Mouse (Mus musculus) right cerebral cortex, postnatal 25 days (tissue): ENCODE results near the gene Slc7a11.
A peak's percentile ranks its signal among the peaks of the same experiment; 100 is the strongest.

ENCODE experiments used
- DNase-seq: peaks from one replicate; pipeline ENCODE4 v3.0.0; 2022

Gene Slc7a11

DNA sequence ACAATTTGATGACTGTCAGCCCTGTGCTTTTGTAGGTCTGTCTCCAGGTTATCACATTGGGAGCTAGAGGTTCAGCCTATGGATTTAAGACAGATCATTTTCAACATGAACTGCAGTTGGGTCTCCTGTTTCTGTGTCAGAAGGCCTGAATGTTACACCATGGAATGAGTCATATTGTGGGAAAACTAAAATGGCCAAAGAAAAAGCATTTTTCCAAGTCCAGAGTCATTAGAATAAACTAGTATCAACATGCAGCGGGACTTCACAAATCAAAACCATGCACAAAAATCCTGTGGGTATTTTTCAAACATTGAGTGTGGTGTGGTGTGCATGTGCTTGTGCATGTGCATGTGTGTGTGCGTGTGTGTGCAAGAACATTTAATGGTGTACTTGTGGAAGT is 482.8 kb downstream of the Slc7a11 start:
- no peak for DNase-seq

DNA sequence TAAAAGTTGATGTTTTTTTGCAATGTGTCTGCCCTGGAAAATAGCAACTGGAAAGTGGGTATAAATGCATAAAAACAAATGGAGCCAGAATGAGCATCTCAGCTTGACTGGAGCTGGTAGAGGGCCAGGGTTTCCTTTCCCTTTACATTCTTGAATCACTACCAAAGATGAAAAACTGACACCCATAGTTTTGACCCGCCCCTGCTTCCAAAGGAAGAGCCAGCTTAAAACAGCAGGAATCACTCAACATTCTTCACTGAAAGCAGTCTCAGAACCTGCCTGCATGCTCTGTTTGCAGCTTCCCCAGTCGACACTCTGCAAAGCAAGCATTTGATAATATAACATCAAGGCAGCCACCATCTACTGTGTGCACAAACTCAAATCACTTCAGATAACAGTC is 496.6 kb downstream of the Slc7a11 start:
- DNase-seq, result no peak

DNA sequence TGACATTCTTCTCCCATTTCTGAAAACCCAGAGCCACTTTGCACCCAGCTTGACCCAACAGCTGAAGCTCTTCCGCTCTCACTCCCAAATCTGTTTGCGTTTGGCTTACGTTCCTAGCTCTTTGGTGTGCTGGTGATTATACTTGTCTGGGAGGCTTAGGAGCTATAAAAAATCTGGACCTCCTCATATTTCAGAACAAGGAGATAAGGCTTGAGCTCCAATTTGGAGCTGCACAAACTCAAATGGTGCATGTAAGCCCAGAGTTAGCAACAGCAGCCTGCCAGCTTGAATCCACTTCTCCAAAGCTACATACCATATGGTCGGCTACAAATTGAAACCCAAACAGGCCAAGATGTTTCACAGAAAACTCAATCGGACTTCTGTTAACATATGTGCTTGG is 498.6 kb downstream of the Slc7a11 start:
- DNase-seq, result peak; percentile 16

DNA sequence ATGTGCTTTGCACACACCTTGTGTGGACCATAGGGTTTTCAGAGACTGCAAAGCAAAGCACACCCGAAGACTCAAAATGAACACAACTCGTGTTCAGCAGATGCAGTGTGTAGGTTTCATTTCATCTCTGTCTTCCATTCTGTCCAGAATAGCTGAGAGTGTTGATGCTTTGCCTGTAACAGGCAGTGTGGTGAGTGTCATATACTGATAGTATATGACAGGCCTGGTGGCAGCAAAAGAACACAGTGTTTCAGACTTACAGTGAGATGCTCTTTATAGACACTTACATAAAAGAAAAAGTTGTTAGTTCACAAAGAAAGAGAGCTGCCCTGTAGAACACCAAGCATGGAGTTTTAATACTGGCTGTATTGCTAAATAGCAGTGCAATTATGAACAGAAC is 505.8 kb downstream of the Slc7a11 start:
- no peak for DNase-seq

DNA sequence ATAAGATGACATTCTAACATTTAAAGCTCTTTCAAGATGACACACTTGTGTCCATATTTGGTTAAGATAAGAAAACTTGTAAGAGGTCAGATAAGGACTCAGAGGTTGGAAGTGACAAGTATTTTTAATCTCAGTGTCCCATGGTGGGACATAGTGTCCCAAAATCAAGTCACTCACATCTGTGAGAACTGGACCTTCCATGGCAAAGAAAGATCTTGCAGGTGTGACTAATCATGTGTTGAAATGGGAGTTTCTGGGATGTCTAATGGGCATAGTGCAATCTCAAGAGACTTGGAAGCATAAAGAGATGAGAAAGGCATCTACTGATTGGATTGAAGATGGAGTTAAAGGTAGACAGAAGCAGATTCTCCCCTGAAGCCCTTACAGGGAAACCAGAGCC is 513.9 kb downstream of the Slc7a11 start:
- no peak for DNase-seq

DNA sequence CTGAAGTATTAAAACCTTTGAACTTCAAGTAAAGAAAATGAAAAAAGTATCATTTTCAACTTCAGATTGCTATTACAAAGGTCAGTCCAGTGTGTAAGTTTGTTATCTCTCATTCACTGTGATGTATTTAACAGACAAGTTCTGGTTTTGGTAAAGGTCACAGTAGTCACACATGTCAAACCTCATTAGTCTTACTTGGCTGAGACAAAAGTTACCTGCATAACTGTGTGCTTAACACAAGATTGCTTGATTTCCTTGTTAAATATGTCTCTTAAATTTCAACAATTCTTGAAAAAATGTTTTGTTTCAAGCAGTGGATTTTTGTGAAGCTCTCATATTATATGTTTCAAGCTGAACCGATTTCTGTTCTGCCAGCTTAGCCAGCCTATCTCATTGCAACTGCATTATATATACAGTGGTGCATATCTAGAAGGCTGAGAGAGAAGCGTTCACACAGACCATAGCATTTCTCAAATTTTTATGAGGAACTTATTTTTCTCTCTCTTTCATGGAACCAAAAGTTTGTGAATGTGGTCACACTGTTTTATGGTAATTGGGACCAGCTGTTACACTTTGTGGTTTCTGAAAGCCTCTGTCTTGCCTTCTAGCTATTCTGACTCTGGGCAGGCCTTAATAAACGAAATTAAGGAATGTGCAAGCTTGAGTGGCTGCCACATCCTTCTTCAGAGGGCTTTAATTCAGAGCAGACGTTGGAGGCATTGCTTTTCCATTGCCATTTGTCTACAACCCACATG is 514.7 kb downstream of the Slc7a11 start:
- no peak for DNase-seq

DNA sequence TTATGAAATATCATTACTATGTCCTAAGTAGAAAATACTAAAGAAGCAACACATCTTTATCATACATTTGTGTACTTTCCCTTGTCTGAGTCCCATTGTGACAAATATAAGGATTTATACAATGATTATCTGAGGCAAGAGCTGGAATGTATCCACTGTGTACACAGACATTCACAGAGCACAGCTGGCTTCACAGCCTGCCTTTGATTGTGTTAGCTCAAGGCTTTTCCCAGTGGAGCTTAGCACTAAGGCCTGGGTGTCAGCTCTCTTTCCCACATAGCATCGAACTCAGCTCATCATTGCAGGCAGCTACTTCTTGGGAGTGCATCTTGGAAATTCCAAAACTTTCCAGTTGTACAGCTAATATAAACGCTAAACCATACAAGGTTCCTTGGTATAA is 529.5 kb downstream of the Slc7a11 start:
- DNase-seq, result no peak

DNA sequence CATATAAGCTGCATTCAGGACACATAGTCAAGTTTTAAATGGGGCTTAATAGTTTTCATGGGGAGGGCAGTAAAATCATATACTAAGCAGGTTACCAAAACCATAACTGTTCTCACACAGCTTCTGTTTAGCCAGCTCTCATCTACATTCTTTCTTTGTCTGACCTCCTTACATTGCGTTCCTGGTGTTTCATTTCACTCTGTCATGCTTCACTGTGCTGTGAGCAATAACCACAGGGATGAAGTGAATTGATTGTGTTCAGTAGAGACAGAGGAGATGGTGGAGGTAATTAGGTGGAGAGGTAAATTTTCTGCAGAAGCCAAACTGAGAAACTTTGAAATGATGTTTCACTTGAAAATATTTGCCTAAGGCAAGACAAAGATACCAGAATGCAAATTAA is 532.5 kb downstream of the Slc7a11 start:
- no peak for DNase-seq

DNA sequence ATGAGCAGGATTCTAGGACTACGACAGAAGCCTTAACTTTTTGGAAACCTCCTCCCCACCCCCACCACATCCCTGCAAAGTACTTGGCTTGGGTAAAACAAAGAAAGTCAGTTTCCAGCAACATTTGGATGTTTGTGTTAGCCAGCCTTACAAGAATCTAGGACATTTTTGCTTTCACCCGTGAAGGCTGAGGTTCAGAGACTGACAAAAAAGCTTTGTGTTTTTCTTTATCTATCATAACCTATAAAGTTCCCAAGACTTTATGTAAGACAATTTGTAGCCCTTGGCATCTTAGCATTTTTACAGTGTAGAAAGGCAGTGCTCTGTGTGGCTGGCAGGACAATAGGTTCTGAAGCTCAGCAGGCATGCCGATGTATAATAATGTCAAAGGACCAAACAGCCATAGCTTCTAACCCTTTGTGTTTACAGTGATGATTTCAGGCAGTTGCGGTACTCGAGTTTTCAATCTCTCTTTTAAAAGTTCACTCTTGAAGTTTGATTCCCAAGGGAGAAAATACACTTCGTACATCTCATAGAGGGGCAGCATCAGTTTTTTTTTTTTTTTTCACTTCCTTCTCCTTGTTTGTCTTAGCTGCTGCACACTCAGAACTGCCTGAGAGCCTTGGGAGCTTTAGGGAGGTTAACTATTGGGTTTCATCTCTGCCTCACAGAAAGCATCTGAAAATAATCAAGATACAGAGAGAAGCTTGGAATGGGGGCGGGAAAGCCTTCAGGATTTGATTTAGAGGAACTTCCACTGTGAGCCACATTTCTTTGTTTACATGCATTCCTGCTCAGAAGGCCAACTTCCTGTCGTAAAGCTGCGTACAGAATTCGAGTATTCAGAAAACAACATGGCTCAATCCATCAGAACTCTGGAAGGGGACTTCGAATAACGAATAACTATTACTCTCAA is 534.7 kb downstream of the Slc7a11 start:
- DNase-seq, result no peak

DNA sequence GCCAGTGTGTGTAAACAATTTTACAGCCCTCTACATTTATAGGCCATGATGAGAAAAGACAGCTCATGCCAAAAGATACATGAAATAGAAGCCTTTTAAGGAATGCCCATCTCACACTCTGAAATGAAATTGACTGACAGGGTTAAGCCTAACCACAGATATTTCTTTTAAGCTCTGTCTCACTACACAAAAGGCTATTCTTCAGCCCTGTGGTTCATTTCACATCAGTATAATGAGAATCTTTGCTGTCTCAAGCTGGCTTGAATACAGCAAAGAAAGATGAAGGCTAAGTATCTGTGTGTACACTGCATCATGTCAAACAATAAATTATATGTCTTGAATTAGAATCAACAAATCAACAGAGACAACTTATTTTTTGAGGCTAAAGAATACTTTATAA is 549.5 kb downstream of the Slc7a11 start:
- no peak for DNase-seq

DNA sequence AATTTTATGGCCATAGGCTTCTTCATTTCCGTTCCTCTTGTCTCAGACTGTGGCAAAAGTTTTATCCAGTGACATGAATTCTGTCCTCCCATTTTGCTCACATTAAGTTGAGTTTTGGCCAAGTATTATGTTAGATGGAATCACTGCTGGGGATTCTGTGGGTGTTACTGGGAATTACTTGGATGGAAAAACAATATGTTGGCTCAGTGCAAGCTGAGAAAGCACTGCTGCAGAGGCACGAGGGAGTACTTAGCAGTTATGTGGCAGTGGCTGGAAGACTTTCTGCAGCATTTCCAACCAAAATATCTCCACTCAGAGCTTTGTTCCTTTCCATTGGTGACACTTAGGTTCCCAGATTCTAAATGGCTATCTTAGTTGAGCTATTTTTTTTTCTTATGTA is 556.1 kb downstream of the Slc7a11 start:
- no peak for DNase-seq

DNA sequence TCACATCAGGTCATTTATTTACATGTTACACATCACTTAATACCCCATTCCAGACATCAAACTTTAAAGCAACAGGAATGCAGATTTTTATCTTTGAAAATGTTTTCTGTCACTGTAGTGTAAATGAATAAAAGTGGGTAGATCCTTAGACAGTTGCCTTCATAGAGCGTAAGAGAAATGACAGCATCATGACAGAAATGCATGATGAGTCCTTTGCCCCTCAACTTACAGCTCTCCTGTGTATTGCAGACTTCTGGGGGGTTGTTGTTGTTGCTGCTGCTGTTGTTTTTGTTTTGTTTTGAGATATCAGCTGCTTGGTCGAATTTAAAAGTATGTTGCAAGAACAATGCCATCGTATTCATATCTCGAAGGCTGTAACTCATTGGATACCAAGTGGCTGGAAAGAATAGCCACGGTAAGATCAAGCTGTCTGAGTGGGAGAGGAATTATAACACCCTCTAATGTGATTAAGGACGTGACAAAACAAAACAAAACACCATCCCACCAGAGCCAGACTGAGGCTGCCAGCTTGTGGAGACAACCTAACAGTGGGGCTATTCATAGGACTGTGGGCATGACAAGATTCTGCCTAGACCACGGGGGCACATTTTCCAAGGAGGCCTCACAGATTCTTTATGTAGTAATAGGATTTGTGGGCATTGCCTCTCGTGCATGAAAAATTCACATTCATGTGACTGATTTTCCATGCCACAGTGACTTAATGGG is 557.0 kb downstream of the Slc7a11 start:
- DNase-seq, result no peak

DNA sequence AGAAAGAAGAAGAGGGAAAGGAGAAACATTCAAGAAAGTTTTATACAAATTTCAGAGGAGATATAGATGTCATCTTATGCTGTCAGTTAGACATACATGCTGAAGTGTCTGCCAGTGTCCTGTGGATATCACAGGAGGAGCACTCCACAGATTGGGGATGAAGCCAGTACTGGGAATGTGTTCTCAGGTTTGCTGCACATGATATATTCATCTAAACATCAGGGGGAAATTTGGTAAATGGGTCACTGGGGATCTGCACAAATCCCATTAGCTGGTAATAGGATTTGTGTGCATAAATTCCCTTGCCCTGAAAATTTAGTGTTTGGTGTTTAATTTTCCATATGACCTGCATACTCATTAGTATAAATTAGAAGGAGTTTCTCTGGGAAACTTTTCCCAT is 562.9 kb downstream of the Slc7a11 start:
- no peak for DNase-seq

DNA sequence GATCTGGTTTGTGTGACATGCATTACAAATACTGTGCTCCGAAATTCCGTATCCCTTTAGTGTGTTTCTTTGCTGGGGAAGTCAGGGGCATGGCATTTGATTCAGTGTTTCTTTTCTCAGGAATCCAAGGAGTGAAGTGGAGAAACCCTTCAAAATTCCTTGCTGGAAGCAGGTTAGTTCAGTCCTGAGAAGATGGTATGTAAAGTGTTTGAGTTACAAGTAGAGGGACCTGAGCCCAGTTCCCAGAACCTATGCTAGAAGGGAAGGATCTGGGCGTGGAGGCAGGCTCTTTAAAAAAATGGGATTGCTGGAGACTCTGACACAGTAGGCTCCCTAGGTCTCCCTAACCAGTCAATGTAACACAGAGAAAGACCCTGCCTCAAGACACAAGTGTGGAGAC is 572.6 kb downstream of the Slc7a11 start:
- no peak for DNase-seq

DNA sequence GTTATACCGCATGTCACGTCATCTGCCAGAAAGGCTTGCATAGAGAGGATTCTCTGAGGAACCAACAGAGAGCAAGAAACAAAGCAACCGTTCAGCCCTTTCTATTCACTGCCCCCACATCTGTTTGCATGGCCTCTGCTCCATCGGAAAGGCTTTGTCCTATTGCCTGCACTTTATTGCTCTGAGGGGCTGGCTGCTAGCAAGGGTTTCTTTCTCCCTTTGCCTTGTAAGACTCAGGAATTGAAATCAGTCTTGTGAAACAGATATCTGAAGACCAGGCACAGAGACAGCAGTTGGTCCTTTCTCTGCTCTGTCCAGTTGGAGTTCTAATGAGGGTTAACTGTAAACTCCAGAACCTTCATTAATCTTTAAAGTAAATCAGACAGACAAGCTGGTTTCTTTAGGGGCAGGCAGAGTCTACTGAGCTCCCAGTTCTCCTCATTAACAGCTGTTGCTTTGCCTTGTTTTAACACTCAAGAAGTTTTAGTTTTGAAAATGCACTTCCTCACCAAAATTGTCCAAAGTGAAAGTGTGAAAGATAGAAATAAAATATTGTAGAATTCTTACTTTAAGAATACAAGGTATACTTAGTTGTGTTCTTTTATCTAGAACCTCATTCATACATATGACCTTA is 575.3 kb downstream of the Slc7a11 start:
- DNase-seq, result no peak

DNA sequence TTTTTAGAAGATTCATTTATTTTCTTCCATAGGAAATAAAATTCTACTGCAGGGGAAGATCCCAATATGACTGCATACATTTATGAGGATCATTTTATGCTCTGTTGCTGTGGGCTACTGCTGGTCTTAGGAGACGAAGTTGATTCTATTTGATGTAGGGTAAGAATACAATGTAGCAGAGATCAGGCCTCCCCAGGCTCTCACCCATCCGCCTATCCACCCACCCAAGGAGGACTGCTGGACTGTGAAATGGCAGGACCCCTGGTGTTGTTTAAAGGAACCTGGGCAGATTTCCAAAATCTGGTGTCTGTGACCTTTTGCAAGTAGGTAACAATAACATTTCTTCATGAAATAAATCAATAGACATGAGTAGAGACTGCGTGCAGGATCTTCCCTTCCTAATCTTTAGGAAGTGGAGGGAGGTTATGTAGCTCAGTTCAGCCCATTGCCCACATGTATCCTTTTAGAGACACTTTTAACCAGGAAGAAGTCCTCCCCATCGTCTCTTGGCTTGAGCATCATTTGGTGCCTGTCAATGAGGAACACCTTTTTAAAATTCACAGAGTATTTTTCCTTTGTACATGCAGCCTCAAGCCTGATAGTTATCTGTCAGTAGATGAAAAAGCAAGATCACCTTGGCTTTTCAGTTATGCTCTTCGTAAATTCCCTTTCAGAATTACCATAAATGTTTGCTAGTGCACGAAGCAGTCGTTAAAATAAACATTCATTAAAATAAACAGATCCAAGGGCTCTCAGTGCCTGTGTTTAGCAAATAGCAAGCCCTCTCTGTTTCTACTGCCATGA is 576.1 kb downstream of the Slc7a11 start:
- DNase-seq, result no peak

DNA sequence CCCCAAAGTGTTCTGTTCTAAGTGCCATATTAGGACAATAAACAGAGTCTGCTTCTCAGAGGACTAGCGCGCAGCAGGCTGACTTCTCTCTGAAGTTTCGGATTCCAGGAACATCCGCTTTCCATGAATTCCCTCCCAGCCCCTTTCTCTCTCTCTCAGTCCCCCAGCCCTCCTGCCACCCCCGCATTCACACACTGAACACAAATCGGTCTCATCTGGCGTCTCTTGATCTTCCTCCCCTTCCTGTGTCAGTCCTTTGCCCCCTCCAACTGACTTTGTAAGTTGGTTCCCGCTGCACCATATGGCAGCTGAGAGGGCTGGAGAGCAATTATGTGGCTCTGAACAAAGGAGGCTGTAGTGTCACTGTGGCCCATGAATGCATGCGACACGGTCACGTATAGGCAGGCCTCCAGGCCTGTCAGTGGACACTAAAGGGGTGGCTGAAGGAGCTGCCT is 577.3 kb downstream of the Slc7a11 start:
- no peak for DNase-seq

DNA sequence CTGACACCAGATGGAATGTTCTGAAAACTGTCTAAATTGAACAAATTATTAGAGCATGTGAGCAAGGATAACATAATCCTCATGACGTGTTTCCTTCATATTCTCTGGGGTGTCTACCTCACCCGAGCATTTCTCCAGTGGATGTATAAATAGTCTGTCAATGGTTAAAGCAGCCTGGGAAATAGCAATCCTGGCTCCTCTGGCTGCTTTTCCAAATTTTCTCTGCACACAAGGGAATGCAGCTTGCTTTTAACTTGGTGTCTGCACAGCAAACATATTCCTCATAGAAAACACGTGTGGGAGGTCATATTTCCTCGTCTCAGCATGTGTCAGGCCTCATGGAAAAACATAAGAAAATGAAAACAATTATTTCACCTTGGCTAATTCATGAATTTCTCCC is 586.6 kb downstream of the Slc7a11 start:
- DNase-seq, result no peak

DNA sequence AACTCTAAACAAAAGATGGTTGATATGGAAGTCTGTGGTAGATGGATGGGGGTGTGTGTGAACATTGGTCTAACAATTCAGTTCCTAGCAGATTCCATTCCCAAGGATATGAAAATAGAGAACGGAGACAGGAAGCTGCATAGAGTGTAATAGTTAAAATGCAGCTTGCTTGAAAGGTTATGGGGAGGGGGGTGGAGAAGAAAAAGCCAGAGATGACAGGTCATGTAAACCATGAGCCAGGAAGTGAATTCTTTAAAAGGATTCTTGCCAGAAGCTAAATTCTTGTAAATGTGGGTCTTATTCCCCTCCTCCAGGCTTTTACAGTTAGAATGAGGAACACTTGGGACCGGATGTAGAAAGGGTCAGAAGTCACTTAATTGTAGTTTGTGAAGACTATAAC is 589.1 kb downstream of the Slc7a11 start:
- DNase-seq, result no peak

DNA sequence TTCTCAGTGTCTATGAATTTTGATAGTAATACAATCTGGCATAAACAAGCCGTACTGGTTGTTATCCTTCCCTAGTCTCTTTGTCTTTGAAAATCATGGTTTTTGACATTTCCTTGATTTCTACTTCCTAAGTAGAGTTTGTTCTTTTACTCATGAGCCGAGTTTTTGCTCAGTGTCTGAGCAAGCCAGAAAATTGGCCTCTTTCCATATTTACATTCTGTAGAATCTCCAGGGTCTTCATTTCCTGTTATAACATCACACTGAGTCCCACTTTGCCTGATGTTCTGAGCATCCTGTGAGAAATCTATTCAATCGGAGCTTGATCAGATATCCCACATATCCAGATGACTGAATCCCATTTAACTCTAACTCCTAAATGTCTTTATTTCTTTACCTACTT is 600.4 kb downstream of the Slc7a11 start:
- no peak for DNase-seq
